Mouse (Mus musculus): ENCODE measurements at regions not wholly inside any gene's neighbourhood (a gene's known extent, or its start where the extent isn't known, plus 50 kb on each side); places are given as distances from the start of the nearest gene placed in this dataset.
"Not testable (repeated sequence)": the region's sequence is repeated elsewhere in the genome, so short reads cannot be mapped to it uniquely, and the experiment has no call there.

- no peak for DNase-seq (ENCODE audit: inconsistent ontology term)
Measured at GRCm38 (mm10) chr5:26573446-26573845, 243.6 kb upstream of the Dpp6 start.

GRCm38 (mm10) chr5:26586108-26586507 lies 230.9 kb upstream of the Dpp6 start:
- no peak for DNase-seq (ENCODE audit: inconsistent ontology term)

GRCm38 (mm10) chr5:26590886-26591285 lies 226.1 kb upstream of the Dpp6 start:
- no peak for DNase-seq (ENCODE audit: inconsistent ontology term)

- DNase-seq (ENCODE audit: inconsistent ontology term): no peak
Measured at GRCm38 (mm10) chr5:26592341-26592740, 224.7 kb upstream of the Dpp6 start.

- DNase-seq (ENCODE audit: inconsistent ontology term): no peak
Measured at GRCm38 (mm10) chr5:26597991-26598390, 219.0 kb upstream of the Dpp6 start.

- no peak for DNase-seq (ENCODE audit: inconsistent ontology term)
Measured at GRCm38 (mm10) chr5:26619272-26619671, 197.7 kb upstream of the Dpp6 start.

GRCm38 (mm10) chr5:26622116-26622515 lies 194.9 kb upstream of the Dpp6 start:
- no peak for DNase-seq (ENCODE audit: inconsistent ontology term)

- DNase-seq (ENCODE audit: inconsistent ontology term): no peak
Measured at GRCm38 (mm10) chr5:26671478-26671877, 145.5 kb upstream of the Dpp6 start.

GRCm38 (mm10) chr5:26689775-26690174 lies 127.2 kb upstream of the Dpp6 start:
- DNase-seq (ENCODE audit: inconsistent ontology term): no peak

- DNase-seq (ENCODE audit: inconsistent ontology term): no peak
Measured at GRCm38 (mm10) chr5:26691121-26691520, 125.9 kb upstream of the Dpp6 start.

- DNase-seq (ENCODE audit: inconsistent ontology term): no peak
Measured at GRCm38 (mm10) chr5:26692013-26692412, 125.0 kb upstream of the Dpp6 start.

GRCm38 (mm10) chr5:26703621-26704020 lies 113.4 kb upstream of the Dpp6 start:
- not testable (repeated sequence) for DNase-seq (ENCODE audit: inconsistent ontology term)

GRCm38 (mm10) chr5:26707661-26708060 lies 109.3 kb upstream of the Dpp6 start:
- DNase-seq (ENCODE audit: inconsistent ontology term): no peak

GRCm38 (mm10) chr5:26724491-26724890 lies 92.5 kb upstream of the Dpp6 start:
- no peak for DNase-seq (ENCODE audit: inconsistent ontology term)

- no peak for DNase-seq (ENCODE audit: inconsistent ontology term)
Measured at GRCm38 (mm10) chr5:26725953-26726352, 91.0 kb upstream of the Dpp6 start.

GRCm38 (mm10) chr5:26751196-26751595 lies 65.8 kb upstream of the Dpp6 start:
- not testable (repeated sequence) for DNase-seq (ENCODE audit: inconsistent ontology term)

GRCm38 (mm10) chr5:26751601-26752305 lies 65.2 kb upstream of the Dpp6 start:
- not testable (repeated sequence) for DNase-seq (ENCODE audit: inconsistent ontology term)

GRCm38 (mm10) chr5:26754129-26754528 lies 62.9 kb upstream of the Dpp6 start:
- not testable (repeated sequence) for DNase-seq (ENCODE audit: inconsistent ontology term)
